Mouse (Mus musculus): ENCODE results near the gene Atp8a2.

The Atp8a2 gene

GRCm38 (mm10) chr14:60148893-60149292 lies 48.1 kb downstream of the Atp8a2 start:
- DNase-seq, result no peak

GRCm38 (mm10) chr14:60143234-60143633 lies 53.7 kb downstream of the Atp8a2 start:
- no peak for DNase-seq

- no peak for DNase-seq
Measured at GRCm38 (mm10) chr14:60138339-60138738, 58.6 kb downstream of the Atp8a2 start.

- no peak for DNase-seq
Measured at GRCm38 (mm10) chr14:60137812-60138211, 59.2 kb downstream of the Atp8a2 start.

- DNase-seq, result no peak
Measured at GRCm38 (mm10) chr14:60135801-60136200, 61.2 kb downstream of the Atp8a2 start.

GRCm38 (mm10) chr14:60134720-60135119 lies 62.3 kb downstream of the Atp8a2 start:
- DNase-seq, result no peak

- no peak for DNase-seq
Measured at GRCm38 (mm10) chr14:60131196-60131876, 65.6 kb downstream of the Atp8a2 start.

- DNase-seq, result no peak
Measured at GRCm38 (mm10) chr14:60129564-60129963, 67.4 kb downstream of the Atp8a2 start.

- DNase-seq, result no peak
Measured at GRCm38 (mm10) chr14:60125202-60125601, 71.8 kb downstream of the Atp8a2 start.

GRCm38 (mm10) chr14:60121572-60121971 lies 75.4 kb downstream of the Atp8a2 start:
- no peak for DNase-seq

GRCm38 (mm10) chr14:60117792-60118585 lies 79.0 kb downstream of the Atp8a2 start:
- DNase-seq, result no peak

- DNase-seq, result peak; percentile 23
Measured at GRCm38 (mm10) chr14:60086808-60087725, 109.9 kb downstream of the Atp8a2 start.

- no peak for DNase-seq
Measured at GRCm38 (mm10) chr14:60086254-60086807, 110.6 kb downstream of the Atp8a2 start.

- DNase-seq, result no peak
Measured at GRCm38 (mm10) chr14:60082771-60083170, 114.2 kb downstream of the Atp8a2 start.

GRCm38 (mm10) chr14:60072496-60072895 lies 124.5 kb downstream of the Atp8a2 start:
- DNase-seq, result no peak

GRCm38 (mm10) chr14:60065186-60065585 lies 131.8 kb downstream of the Atp8a2 start:
- no peak for DNase-seq

- DNase-seq, result no peak
Measured at GRCm38 (mm10) chr14:60061023-60061422, 136.0 kb downstream of the Atp8a2 start.

GRCm38 (mm10) chr14:60058867-60059266 lies 138.1 kb downstream of the Atp8a2 start:
- DNase-seq, result no peak

GRCm38 (mm10) chr14:60055231-60055630 lies 141.7 kb downstream of the Atp8a2 start:
- no peak for DNase-seq

- no peak for DNase-seq
Measured at GRCm38 (mm10) chr14:60030666-60031065, 166.3 kb downstream of the Atp8a2 start.

- DNase-seq, result no peak
Measured at GRCm38 (mm10) chr14:60027139-60027538, 169.8 kb downstream of the Atp8a2 start.

GRCm38 (mm10) chr14:60026647-60027046 lies 170.3 kb downstream of the Atp8a2 start:
- DNase-seq, result peak; percentile 74

GRCm38 (mm10) chr14:60015891-60016290 lies 181.1 kb downstream of the Atp8a2 start:
- DNase-seq, result peak; percentile 76

Data from right cerebral cortex, postnatal 25 days (tissue).